Mouse (Mus musculus) ES-E14 (cell line): ENCODE data around the gene Ifih1.

ENCODE experiments used
- MAFK ChIP-seq: IDR thresholded peaks from 2 replicates; pipeline ENCODE4 v1.6.1; 2014; ENCODE audit warnings: mild to moderate bottlenecking, low read depth, low read length, inconsistent platforms; ENCODE audit not compliant: insufficient read depth
- ZNF384 ChIP-seq: IDR thresholded peaks from 2 replicates; pipeline ENCODE4 v1.6.1; 2012; ENCODE audit warnings: low read depth, low read length, inconsistent platforms

- no peak for TF ChIP-seq ZNF384
- TF ChIP-seq MAFK = no peak
Measured at GRCm38 (mm10) chr2:62664135-62664670, 18.1 kb upstream of the Ifih1 start, which contains the start of gene Gca.
